Mouse (Mus musculus) CD8-positive naive resting alpha-beta T cell, adult 57 days (primary cell): ENCODE measurements around the gene Hnrnpab. TPM values are rescaled to one million over a fixed set of nuclear protein-coding genes. Genes with fewer than 3 reads are reported as not detected.

Experiments used
- total RNA-seq: library from RNA; stranded (reverse); gene quantifications from one replicate; pipeline ENCODE4 v1.2.4, GENCODE M21; 2023

Gene Hnrnpab
- total RNA-seq, result 209 TPM

DNA sequence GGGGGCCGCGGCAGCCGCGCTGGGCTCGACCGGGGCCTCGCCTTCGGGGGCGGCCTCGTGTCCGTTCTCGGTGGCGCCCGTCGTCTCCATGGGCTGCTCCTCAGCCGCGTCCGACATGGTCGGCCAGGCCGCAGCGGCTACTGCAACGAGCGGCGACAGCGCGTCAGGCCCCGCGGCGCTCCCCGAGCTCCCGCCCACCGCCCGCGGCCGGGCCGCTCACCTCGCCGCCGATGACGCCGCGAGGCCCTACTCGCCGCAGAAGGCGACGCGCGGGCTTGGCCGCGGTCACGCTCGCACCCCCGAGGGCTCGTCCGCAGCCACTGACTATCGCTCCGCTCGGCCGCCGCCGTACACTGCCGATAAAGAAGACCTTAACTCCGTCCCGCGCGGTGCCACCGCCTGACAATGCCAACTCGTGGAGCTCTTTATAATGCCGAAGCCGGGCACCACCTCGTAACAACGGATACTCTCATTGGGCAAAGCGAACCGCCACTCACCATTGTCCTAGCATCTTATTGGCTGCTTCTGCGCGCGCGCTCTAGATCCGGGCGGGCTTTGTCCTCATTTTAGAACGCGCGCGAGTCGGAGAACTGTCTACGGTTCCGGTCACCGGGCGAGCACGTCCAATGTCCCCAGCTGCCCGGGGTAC is at the start of gene Hnrnpab:
Hnrnpab (minus strand) TSS at position 401 of the 649 bp plus-strand sequence.

DNA sequence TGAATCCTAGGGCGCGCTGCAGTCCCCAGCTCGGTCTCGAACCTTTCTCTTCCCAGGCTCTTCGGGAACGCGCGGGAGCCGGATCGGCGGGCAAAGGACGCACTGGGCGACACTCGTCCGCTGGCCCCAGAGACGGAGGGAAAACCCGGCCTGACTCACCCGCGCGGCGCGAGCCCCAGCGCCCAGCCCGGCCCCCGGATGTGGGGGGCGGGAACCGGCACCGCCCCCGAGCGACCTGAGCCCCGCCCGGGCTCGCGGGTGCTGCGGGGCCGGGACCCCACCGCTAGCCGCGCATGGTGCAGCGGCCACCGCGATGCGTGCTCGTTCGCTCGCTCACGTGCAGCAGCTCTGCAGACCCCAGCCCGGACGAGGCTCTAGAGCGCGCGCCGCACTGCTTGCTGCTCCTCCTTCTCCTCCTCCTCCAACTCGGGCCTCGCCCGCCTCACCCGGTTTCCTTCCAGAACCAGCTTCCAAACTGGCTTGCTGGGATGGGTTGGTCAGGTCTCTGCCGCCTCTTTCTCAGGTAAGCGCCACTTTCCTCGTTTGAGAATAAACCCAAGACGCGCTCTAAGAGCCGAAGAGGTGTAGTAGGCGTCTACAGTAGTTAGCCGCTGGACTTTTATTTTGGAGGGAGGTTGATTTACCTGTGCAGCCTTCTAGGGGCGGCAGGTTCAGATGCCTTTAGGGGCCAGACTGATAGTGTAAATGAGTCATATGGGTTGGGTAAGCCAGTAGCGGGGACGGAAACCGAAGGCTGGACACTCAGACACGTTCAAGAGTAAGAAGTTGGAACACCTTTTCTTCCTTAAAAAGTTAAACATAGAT is 44.3 kb upstream of the Hnrnpab start, which contains the start of the genes N4bp3 and D930048N14Rik:
N4bp3 (minus strand) TSS at position 152 of the 825 bp plus-strand sequence.
D930048N14Rik (plus strand) TSS at position 264 of the 825 bp plus-strand sequence.

DNA sequence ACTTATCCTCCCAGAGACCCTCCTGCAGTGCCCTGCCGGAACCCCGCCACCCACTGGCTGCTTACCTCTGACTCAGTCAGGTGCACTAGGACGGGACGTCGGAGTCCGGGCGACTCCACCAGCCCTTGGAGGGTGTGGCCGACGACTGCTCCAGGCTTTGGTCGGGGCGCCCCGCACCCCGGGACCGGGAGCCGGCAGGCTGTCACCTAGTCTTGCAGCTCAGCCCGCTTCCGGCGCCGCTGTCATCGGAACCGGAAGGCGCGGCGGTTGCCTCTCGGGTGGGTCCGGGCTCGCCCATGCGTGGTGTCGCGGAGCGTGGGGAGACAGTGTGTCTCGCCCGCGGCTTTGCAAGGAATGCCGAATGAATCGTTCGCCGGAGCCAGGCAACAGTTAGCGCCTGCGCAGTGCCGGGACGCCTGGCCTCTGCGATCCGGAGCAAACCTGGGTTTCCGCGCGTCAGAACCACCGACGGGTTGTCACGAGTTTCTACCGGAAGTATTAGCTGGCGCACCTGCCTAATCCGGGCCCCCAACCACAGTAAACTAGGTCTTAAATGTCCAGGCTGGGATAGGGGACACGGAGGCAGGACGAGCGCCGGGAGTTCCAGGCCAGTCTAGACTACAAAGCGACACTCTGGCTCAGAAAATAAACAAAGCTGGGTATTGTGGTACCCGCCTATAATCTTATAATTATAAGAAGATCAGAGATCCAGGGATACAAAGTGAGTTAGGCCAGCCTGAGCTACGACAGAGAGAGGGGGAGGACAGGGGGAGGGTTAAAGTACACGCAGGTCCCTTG is 29.1 kb upstream of the Hnrnpab start, which contains the start of gene Rmnd5b:
Rmnd5b (minus strand) TSS at position 372 of the 798 bp plus-strand sequence.

DNA sequence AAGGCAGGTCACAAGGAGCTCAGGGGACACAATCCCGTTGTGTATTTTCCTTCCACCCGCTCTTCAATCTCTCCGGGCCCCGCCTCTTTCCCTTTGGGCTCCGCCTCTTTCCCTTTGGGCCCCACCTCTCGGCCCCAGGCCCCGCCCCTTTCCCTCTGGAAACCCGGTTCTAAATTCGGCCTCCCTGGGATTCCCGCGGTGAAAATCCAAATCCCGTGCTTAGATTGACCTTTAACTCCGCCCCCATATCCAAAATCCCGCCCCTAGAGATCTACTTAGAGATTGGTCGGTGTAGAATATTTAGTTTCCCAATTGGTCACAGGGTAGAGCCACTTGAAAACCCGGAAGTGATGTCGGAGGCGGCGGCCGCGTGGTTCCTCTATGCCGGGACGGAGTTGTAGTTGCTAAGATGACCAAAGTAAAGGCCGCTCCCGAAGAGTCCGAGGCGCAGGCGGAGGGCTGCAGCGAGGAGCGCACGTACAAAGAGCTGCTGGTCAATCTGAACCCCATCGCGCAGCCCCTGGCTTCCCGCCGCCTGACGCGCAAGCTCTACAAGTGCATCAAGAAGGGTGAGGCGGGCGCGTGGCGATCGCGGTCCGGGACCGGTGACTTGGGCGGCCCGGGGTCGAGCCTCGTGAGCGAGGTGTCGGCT is 12.9 kb upstream of the Hnrnpab start, which contains the start of gene Nhp2:
Nhp2 (plus strand) TSS at position 327 of the 652 bp plus-strand sequence.

DNA sequence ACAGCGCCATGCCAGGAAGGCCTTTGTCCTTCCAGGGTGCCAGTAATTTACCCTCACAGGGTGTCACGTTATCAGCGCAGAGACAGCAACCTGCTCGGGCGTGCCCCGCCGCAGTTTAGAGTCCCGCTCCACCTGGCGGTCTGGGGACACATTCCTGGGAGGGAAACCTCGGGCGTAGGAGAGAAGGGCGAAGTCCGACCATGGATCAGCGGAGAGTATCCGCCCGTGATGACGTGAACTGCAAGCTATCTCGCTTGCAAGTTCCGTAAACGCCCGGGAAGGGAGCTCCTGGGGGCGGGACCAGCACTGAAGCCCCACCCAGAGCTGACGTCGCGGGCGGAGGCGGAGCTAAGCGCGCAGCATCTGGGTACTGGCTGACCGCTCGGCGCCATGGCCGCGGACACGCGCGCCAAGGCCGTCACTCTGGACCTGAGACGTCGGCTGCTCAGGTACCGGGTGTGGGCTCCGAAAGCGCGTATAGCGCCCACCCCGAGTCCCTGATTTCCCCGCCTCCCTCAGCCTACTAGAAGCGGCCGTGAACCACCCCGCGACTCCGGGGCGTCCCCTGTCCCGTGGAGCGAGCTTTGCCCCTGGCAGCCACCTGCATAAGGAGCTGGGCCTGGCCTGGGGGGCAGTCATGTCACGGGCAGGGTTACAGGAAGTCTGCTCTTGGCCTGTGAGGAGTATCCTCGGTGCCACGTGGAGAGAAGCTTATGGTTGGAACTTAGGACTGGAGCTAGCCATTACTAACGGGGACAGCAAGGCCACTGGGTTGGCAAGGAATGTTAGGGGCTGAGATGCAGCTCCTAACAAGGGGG is 22.0 kb downstream of the Hnrnpab start, which contains the start of gene Phykpl:
Phykpl (plus strand) TSS at position 327 of the 818 bp plus-strand sequence.

Other genes with a start within 250 kb of the Hnrnpab start
- gene Phykpl, start 22.1 kb downstream of the Hnrnpab start, total RNA-seq, result 10.3 TPM
- gene Nhp2, start 12.9 kb upstream of the Hnrnpab start, total RNA-seq, result 42.6 TPM
- gene Rmnd5b, start 29.0 kb upstream of the Hnrnpab start, total RNA-seq, result 81.8 TPM
- gene N4bp3, start 44.0 kb upstream of the Hnrnpab start, total RNA-seq, result 11.4 TPM
- 1.9 TPM for gene D930048N14Rik, start 44.1 kb upstream of the Hnrnpab start, total RNA-seq
- 4.5 TPM for gene 0610009B22Rik, start 82.0 kb upstream of the Hnrnpab start, total RNA-seq
- 45.2 TPM for gene Sec24a, start 156.8 kb upstream of the Hnrnpab start, total RNA-seq
- 24.4 TPM for gene Sar1b, start 156.8 kb upstream of the Hnrnpab start, total RNA-seq